Mouse (Mus musculus) heart, embryonic 14.5 days (tissue): ENCODE measurements around the gene Chit1. TPM values are rescaled to one million over a fixed set of nuclear protein-coding genes. Genes with fewer than 3 reads are reported as not detected.

ENCODE experiments used
- ATAC-seq: fragments of 200-750 bp; cut with Nextera tagmentation; 2 replicates; pipeline ENCODE4 v1.8.0; 2017; ENCODE audit warnings: low read depth, moderate TSS enrichment; ENCODE audit not compliant: insufficient number of reproducible peaks, insufficient read depth, low FRiP score
- H3K27ac ChIP-seq, 2 experiments: fragments of 200-500 bp in 1 of 2; fragments of 300-500 bp in 1 of 2; sonication (generic) in 1 of 2; replicated peaks in 1 of 2; 2 replicates each; pipeline ENCODE4 v1.5.1; 2012 to 2014; ENCODE audit warnings: low read depth in 2 of 2, low read length in 2 of 2, control low read depth in 1 of 2, mild to moderate bottlenecking in 1 of 2, mixed read lengths in 1 of 2; ENCODE audit not compliant: control insufficient read depth in 1 of 2, insufficient read depth in 1 of 2
- H3K27me3 ChIP-seq: fragments of 300-500 bp; sonication (generic); 2 replicates; pipeline ENCODE4 v1.6.1; 2014; ENCODE audit warnings: mild to moderate bottlenecking, low read length, control low read depth; ENCODE audit not compliant: control insufficient read depth, insufficient read depth
- H3K36me3 ChIP-seq: fragments of 300-500 bp; sonication (generic); 2 replicates; pipeline ENCODE4 v1.6.1; 2014; ENCODE audit warnings: mild to moderate bottlenecking, control low read depth, low read length, mixed read lengths; ENCODE audit not compliant: control insufficient read depth, insufficient read depth
- H3K4me1 ChIP-seq, 2 experiments: fragments of 200-500 bp in 1 of 2; fragments of 300-500 bp in 1 of 2; sonication (generic) in 1 of 2; 2 replicates each; pipeline ENCODE4 v1.6.1; 2012 to 2014; ENCODE audit warnings: low read length in 2 of 2, control low read depth in 1 of 2, mixed read lengths in 1 of 2; ENCODE audit not compliant: control insufficient read depth in 2 of 2, insufficient read depth in 2 of 2
- H3K4me2 ChIP-seq: fragments of 300-500 bp; sonication (generic); 2 replicates; pipeline ENCODE4 v1.6.1; 2014; ENCODE audit warnings: mild to moderate bottlenecking, low read length
- H3K4me3 ChIP-seq, 2 experiments: fragments of 200-500 bp in 1 of 2; fragments of 300-500 bp in 1 of 2; sonication (generic) in 1 of 2; 2 replicates each; pipeline ENCODE4 v1.5.1; 2012 to 2014; ENCODE audit warnings: low read length in 2 of 2, mild to moderate bottlenecking in 2 of 2, control low read depth in 1 of 2, low read depth in 1 of 2, moderate library complexity in 1 of 2; ENCODE audit not compliant: control insufficient read depth in 1 of 2, insufficient read depth in 1 of 2
- H3K9ac ChIP-seq: fragments of 300-500 bp; sonication (generic); 2 replicates; pipeline ENCODE4 v1.6.1; 2014; ENCODE audit warnings: mild to moderate bottlenecking, low read length
- H3K9me3 ChIP-seq: fragments of 300-500 bp; sonication (generic); 2 replicates; pipeline ENCODE4 v1.6.1; 2016; ENCODE audit warnings: low read length, control low read depth; ENCODE audit not compliant: control insufficient read depth
- WGBS: fragments of 180-500 bp; shearing (Covaris S2); extraction: QIAGEN DNeasy Blood & Tissue Kit; methylation state at CpG from one replicate; pipeline ENCODE4 v1.1.7; 2014; 5-methylcytosine and 5-hydroxymethylcytosine counted together
- polyA plus RNA-seq: library from polyadenylated mRNA; unstranded; fragments of >200 nt; fragmentation: Nextera tagmentation; extraction: Ambion mirVana; gene quantifications from 2 replicates; pipeline ENCODE4 v1.2.1, GENCODE M21; 2014

Chit1 gene
- 0.46 and 0.96 TPM in 2 replicates for polyA plus RNA-seq

DNA sequence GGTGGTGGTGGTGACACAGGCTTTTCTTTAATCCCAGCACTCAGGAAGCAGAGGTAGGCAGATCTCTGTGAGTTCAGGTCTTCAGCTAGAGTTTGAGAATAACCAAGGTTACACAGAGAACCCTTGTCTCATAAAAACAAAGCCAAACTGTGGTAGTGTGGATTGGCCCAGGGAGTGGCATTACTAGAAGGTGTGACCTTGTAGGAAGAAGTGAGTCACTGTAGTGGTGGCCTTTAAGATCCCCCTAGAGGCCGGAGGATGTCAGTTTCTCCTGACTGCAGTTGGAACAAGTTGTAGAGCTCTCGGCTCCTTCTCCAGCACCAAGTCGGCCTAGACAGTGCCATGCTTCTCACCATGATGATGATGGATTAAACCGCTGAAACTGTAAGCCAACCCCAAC is at the start of gene Chit1:
TSS of gene Chit1 (plus strand) at position 264 of the 400 bp plus-strand sequence.
- no peak within 1 kb of the TSS for H3K27ac ChIP-seq
- 81% methylated on average over 4 of the region's 4 CpGs for WGBS
- 0 out of 4 replicates have a peak, but pooled peaks cover 0 to 2% of the 10 kb centered on the region in 2 experiments for H3K4me1 ChIP-seq
- no peaks in the 10 kb centered on the region for H3K9me3 ChIP-seq
- no peak within 1 kb of the TSS for H3K9ac ChIP-seq
- no peak within 1 kb of the TSS for H3K4me2 ChIP-seq
- no peak within 1 kb of the TSS for H3K4me3 ChIP-seq
- H3K36me3 ChIP-seq = no peaks in the 10 kb centered on the region
- no peaks in the 10 kb centered on the region for H3K27me3 ChIP-seq
- no peak for ATAC-seq

DNA sequence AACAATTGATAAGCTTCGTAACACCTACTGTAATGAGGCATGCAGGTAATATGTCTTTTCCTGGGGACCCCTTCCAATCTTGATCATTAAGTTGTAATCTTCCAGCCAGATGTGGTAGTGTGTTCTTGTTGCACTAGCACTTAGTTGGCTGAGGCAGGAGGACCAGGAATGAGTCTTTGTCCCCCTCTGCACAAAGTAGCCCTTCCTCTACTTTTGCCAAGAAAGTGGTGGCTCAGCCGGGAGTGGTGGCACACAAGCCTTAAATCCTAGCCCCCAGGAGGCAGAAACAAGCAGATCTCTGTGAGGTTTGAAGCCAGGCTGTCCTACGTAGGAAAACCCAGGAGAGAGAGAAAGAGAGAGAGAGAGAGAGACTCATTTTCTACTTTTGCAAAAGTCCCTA is 49.1 kb upstream of the Chit1 start:
- H3K27ac ChIP-seq = peak overlapping the region in 1 of 2 experiments; percentile 99; a peak in 3 of 4 replicates
- no peak overlapping the region for H3K4me2 ChIP-seq
- H3K9me3 ChIP-seq = no peaks in the 10 kb centered on the region
- H3K4me3 ChIP-seq = no peak overlapping the region
- H3K27me3 ChIP-seq = no peaks in the 10 kb centered on the region
- peak overlapping the region; percentile 80; the same call in 1 of the 2 replicates for H3K9ac ChIP-seq
- no peak for ATAC-seq
- H3K36me3 ChIP-seq = no peaks in the 10 kb centered on the region
- WGBS = 76% methylated on average over 3 of the region's 3 CpGs
- peaks cover 44 to 51% of the 10 kb centered on the region in 2 experiments for H3K4me1 ChIP-seq

DNA sequence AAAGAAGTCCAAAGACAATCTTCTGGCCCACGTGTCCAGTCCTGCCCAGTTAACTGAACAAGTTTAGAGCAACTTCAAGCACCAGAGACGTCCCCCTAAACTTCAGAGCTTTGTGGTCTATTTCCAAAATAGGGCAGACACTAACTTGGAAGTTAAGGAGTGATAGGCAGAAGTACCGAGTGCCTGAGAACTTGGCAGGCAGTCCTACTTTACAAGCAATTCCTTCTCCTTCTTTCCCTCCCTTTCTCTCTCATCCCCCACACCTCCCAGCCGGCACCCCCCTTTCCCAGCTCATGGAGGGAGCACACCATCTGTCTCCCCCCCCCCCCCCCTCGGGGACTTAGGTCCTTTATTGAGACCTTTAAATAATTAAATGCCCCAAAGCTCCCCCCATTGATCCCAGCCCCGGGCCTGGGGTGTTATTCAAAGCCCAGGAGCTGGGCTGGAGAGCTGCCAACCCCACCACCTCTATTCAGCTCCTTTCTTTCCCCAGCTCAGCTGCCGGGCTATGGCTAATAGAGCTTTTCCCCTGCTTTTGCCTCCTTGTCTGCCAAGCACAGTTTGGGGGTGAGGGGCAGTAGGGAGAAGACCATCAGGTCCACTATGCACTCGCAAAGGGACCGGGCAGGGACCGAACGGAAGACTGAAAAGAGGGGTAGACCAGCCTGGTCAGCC is 48.5 kb upstream of the Chit1 start:
- WGBS = 18% methylated on average over 10 of the region's 11 CpGs
- peak overlapping the region; percentile 62 for H3K9ac ChIP-seq

GRCm38 (mm10) chr1:134063086-134063772 is 47.8 kb upstream of the Chit1 start:
- peak overlapping the region; percentile 60 for H3K4me2 ChIP-seq
- 0 out of 2 replicates have a peak, but pooled peaks have one; percentile 22 for ATAC-seq
- no peaks in the 10 kb centered on the region for H3K36me3 ChIP-seq
- peak overlapping the region in 1 of 2 experiments; percentile 3; a peak in 1 of 4 replicates for H3K4me3 ChIP-seq
- peak overlapping the region; percentile 62 for H3K9ac ChIP-seq
- no peaks in the 10 kb centered on the region for H3K9me3 ChIP-seq
- H3K27ac ChIP-seq = peak overlapping the region; percentile 79 to 99
- H3K27me3 ChIP-seq = no peaks in the 10 kb centered on the region
- WGBS = 3% methylated on average over 33 of the region's 33 CpGs
- peaks cover 49 to 56% of the 10 kb centered on the region in 2 experiments for H3K4me1 ChIP-seq

More for the DNA sequence above, 48.5 kb upstream of the Chit1 start:
- H3K36me3 ChIP-seq = no peaks in the 10 kb centered on the region
- no peak for ATAC-seq
- peak overlapping the region; percentile 60 for H3K4me2 ChIP-seq
- H3K4me3 ChIP-seq = peak overlapping the region in 1 of 2 experiments; percentile 3; a peak in 1 of 4 replicates
- H3K9me3 ChIP-seq = no peaks in the 10 kb centered on the region
- H3K27ac ChIP-seq = peak overlapping the region; percentile 79 to 99
- no peaks in the 10 kb centered on the region for H3K27me3 ChIP-seq
- peaks cover 49 to 56% of the 10 kb centered on the region in 2 experiments for H3K4me1 ChIP-seq

GRCm38 (mm10) chr1:134063773-134064125 is 47.3 kb upstream of the Chit1 start:
- Histone ChIP-seq H3K27me3 (no peaks in the 10 kb centered on the region), H3K4me2 (peak overlapping the region; percentile 60), H3K36me3 (no peaks in the 10 kb centered on the region), H3K4me1 (peaks cover 49 to 56% of the 10 kb centered on the region in 2 experiments), H3K9ac (peak overlapping the region; percentile 62), H3K9me3 (no peaks in the 10 kb centered on the region), H3K4me3 (peak overlapping the region in 1 of 2 experiments; percentile 3; a peak in 1 of 4 replicates), H3K27ac (peak overlapping the region; percentile 74 to 99)
- WGBS = 21% methylated on average over 9 of the region's 9 CpGs
- ATAC-seq = no peak

DNA sequence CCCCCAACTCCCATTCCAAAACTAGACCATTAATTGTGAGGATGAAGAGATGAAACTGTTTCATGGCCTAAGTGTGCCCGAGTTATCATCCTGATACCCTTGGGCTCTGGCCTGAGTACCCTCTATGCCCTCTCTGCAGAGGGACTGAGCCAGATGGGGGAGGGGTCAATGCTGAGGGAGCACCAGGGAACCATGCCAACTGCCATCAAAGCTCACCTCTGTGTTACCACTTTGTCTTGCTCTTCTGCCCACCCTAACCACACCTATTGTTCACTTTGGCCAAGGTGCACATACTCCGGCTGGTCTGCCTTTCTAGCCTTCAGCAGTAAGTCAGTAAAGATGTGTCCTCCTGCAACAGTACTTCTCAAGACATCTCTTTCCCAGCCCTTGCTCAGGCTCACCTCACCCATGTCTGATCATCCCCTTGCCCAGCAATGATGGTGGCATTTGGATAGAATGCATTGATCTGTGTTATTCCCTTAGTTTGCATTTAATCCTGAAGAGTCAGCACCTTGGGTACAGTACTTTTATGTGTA is 46.7 kb upstream of the Chit1 start:
- no peaks in the 10 kb centered on the region for H3K9me3 ChIP-seq
- H3K27ac ChIP-seq = peak overlapping the region; percentile 74 to 99; a peak in 3 of 4 replicates
- no peak overlapping the region for H3K4me2 ChIP-seq
- no peak for ATAC-seq
- H3K4me3 ChIP-seq = no peak overlapping the region
- H3K4me1 ChIP-seq = peaks cover 49 to 56% of the 10 kb centered on the region in 2 experiments
- H3K36me3 ChIP-seq = no peaks in the 10 kb centered on the region
- H3K9ac ChIP-seq = no peak overlapping the region
- H3K27me3 ChIP-seq = no peaks in the 10 kb centered on the region
- 91% methylated on average over 2 of the region's 2 CpGs for WGBS

GRCm38 (mm10) chr1:134065241-134065809 is 45.7 kb upstream of the Chit1 start:
- Histone ChIP-seq H3K4me2 (no peak overlapping the region), H3K4me3 (no peak overlapping the region), H3K36me3 (no peaks in the 10 kb centered on the region), H3K27ac (peak overlapping the region; percentile 61 to 99; a peak in 3 of 4 replicates), H3K27me3 (no peaks in the 10 kb centered on the region), H3K4me1 (peaks cover 45 to 51% of the 10 kb centered on the region in 2 experiments), H3K9ac (no peak overlapping the region), H3K9me3 (no peaks in the 10 kb centered on the region)
- 61% methylated on average over 4 of the region's 4 CpGs for WGBS
- ATAC-seq = no peak
